Mouse (Mus musculus) small intestine, adult 2 months (tissue): ENCODE results near the gene Rtn3.
"Not testable (repeated sequence)": the region's sequence is repeated elsewhere in the genome, so short reads cannot be mapped to it uniquely, and the experiment has no call there.

Source experiments
- CTCF ChIP-seq: fragments of 200-500 bp; IDR thresholded peaks from 2 replicates; pipeline ENCODE4 v1.5.1; 2012; ENCODE audit warnings: low read depth, mild to moderate bottlenecking, control low read depth, inconsistent platforms, low read length, moderate library complexity, mixed read lengths; ENCODE audit not compliant: insufficient replicate concordance, insufficient read length; ENCODE audit errors: extremely low read depth
- POLR2A ChIP-seq: fragments of 200-500 bp; IDR thresholded peaks from 2 replicates; pipeline ENCODE4 v1.6.1; 2012; ENCODE audit warnings: low read depth, mild to moderate bottlenecking, control low read depth, inconsistent platforms, low read length, moderate library complexity

GRCm38 (mm10) chr19:7396867-7397826, 85.9 kb downstream of the Rtn3 start:
- peak; percentile 29; the same call in 1 of the 2 replicates for TF ChIP-seq CTCF
- TF ChIP-seq POLR2A, result not testable (repeated sequence)
